Mouse (Mus musculus) myocyte (in vitro differentiated cells): Measurements from ENCODE around the gene Atp5h. TPM values are rescaled to one million over a fixed set of nuclear protein-coding genes. Genes with fewer than 3 reads are reported as not detected.

Source experiments
- H3K27me3 ChIP-seq: one replicate; pipeline ENCODE4 v1.6.1; 2011; ENCODE audit not compliant: control insufficient read depth, insufficient read depth, insufficient read length
- H3K36me3 ChIP-seq: one replicate; pipeline ENCODE4 v1.6.1; 2011; ENCODE audit not compliant: control insufficient read depth, insufficient read depth
- H3K4me2 ChIP-seq: one replicate; pipeline ENCODE4 v1.6.1; 2011; ENCODE audit warnings: low read depth, control low read depth
- H3K4me3 ChIP-seq: one replicate; pipeline ENCODE4 v1.5.1; 2011; ENCODE audit warnings: mild to moderate bottlenecking, control low read depth, moderate library complexity
- H3K79me2 ChIP-seq: one replicate; pipeline ENCODE4 v1.6.1; 2011; ENCODE audit not compliant: control insufficient read depth, insufficient read depth
- H3ac ChIP-seq: one replicate; pipeline ENCODE4 v1.6.1; 2011; ENCODE audit not compliant: control insufficient read depth, insufficient read length
- CEBPB ChIP-seq: IDR thresholded peaks from 2 replicates; pipeline ENCODE4 v1.6.1; 2011; ENCODE audit warnings: mild to moderate bottlenecking, moderate library complexity; ENCODE audit not compliant: poor library complexity, insufficient read depth, severe bottlenecking
- E2F4 ChIP-seq: IDR thresholded peaks from one replicate; pipeline ENCODE4 v1.6.1; 2011; ENCODE audit warnings: mild to moderate bottlenecking, control low read depth, moderate library complexity; ENCODE audit not compliant: insufficient read depth
- MAX ChIP-seq: IDR thresholded peaks from one replicate; pipeline ENCODE4 v1.6.1; 2011; ENCODE audit warnings: low read depth, mild to moderate bottlenecking, control low read depth
- MYOD1 ChIP-seq, 3 experiments: IDR thresholded peaks; one replicate each; pipeline ENCODE4 v1.6.1; 2011; ENCODE audit warnings: control low read depth in 2 of 3, low read depth in 2 of 3, mild to moderate bottlenecking in 2 of 3, moderate library complexity in 1 of 3; ENCODE audit not compliant: insufficient read length in 2 of 3, control insufficient read depth in 1 of 3
- MYOG ChIP-seq, 3 experiments: IDR thresholded peaks; one replicate each; pipeline ENCODE4 v1.6.1; 2011; ENCODE audit warnings: control low read depth in 2 of 3, low read depth in 2 of 3, mild to moderate bottlenecking in 2 of 3; ENCODE audit not compliant: insufficient read length in 2 of 3, control insufficient read depth in 1 of 3, insufficient read depth in 1 of 3
- POLR2A ChIP-seq: IDR thresholded peaks from one replicate; pipeline ENCODE4 v1.6.1; 2011; ENCODE audit warnings: low read depth, mild to moderate bottlenecking, control low read depth, moderate library complexity; ENCODE audit not compliant: insufficient read length
- POLR2AphosphoS2 ChIP-seq: IDR thresholded peaks from one replicate; pipeline ENCODE4 v1.6.1; 2011; ENCODE audit warnings: low read depth, control low read depth; ENCODE audit not compliant: insufficient read length
- REST ChIP-seq: IDR thresholded peaks from one replicate; pipeline ENCODE4 v1.6.1; 2011; ENCODE audit warnings: mild to moderate bottlenecking, control low read depth, moderate library complexity; ENCODE audit not compliant: insufficient read depth, insufficient read length
- SRF ChIP-seq: IDR thresholded peaks from one replicate; pipeline ENCODE4 v1.6.1; 2011; ENCODE audit warnings: low read depth; ENCODE audit not compliant: control insufficient read depth, insufficient read length
- TCF12 ChIP-seq: IDR thresholded peaks from one replicate; pipeline ENCODE4 v1.6.1; 2011; ENCODE audit warnings: mild to moderate bottlenecking, control low read depth; ENCODE audit not compliant: poor library complexity, insufficient read depth, severe bottlenecking
- TCF3 ChIP-seq: IDR thresholded peaks from one replicate; pipeline ENCODE4 v1.6.1; 2011; ENCODE audit warnings: low read depth, control low read depth; ENCODE audit not compliant: insufficient read length
- USF1 ChIP-seq: IDR thresholded peaks from one replicate; pipeline ENCODE4 v1.6.1; 2011; ENCODE audit warnings: low read depth, mild to moderate bottlenecking, control low read depth, moderate library complexity
- polyA plus RNA-seq: library from polyadenylated mRNA; unstranded; fragments of >200 nt; fragmentation: generic; extraction: Trizol; gene quantifications from one replicate; pipeline ENCODE4 v1.2.1, GENCODE M21; 2012; ENCODE audit warnings: missing spikeins

Atp5h gene
- polyA plus RNA-seq, 1 experiment = 693 TPM

- no peak overlapping the region for H3ac ChIP-seq
- H3K4me2 ChIP-seq = no peak overlapping the region
- H3K36me3 ChIP-seq = no peaks in the 10 kb centered on the region
- TF ChIP-seq USF1 (no peak), MYOG (IDR thresholded peaks at IDR 0.05; ENCODE audit: control insufficient read depth in 1 of 3, insufficient read depth in 1 of 3, insufficient read length in 2 of 3, low read depth in 2 of 3) (no peak), POLR2AphosphoS2 (no peak), SRF (no peak), TCF3 (no peak), E2F4 (no peak), MYOD1 (IDR thresholded peaks at IDR 0.05; ENCODE audit: control insufficient read depth in 1 of 3, insufficient read length in 2 of 3, low read depth in 2 of 3) (no peak), TCF12 (no peak), MAX (no peak)
- H3K79me2 ChIP-seq = no peaks in the 10 kb centered on the region
- no peak overlapping the region for H3K4me3 ChIP-seq
- H3K27me3 ChIP-seq = no peaks in the 10 kb centered on the region
Observed at GRCm38 (mm10) chr11:115372737-115373136, 47.0 kb downstream of the Atp5h start.

GRCm38 (mm10) chr11:115372015-115372414, 47.7 kb downstream of the Atp5h start:
- H3K4me2 ChIP-seq = no peak overlapping the region
- H3K79me2 ChIP-seq = no peaks in the 10 kb centered on the region
- H3K27me3 ChIP-seq = no peaks in the 10 kb centered on the region
- no peak overlapping the region for H3ac ChIP-seq
- TF ChIP-seq REST (no peak), TCF3 (no peak), POLR2A (no peak), MYOD1 (IDR thresholded peaks at IDR 0.05; ENCODE audit: control insufficient read depth in 1 of 3, insufficient read length in 2 of 3, low read depth in 2 of 3) (no peak)
- no peaks in the 10 kb centered on the region for H3K36me3 ChIP-seq
- no peak overlapping the region for H3K4me3 ChIP-seq

- no peak overlapping the region for H3K4me2 ChIP-seq
- no peaks in the 10 kb centered on the region for H3K27me3 ChIP-seq
- H3ac ChIP-seq = no peak overlapping the region
- no peak overlapping the region for H3K4me3 ChIP-seq
- peak in 1 of 3 experiments; percentile 37 for TF ChIP-seq MYOG (IDR thresholded peaks at IDR 0.05; ENCODE audit: control insufficient read depth in 1 of 3, insufficient read depth in 1 of 3, insufficient read length in 2 of 3, low read depth in 2 of 3)
- TF ChIP-seq SRF = no peak
- TF ChIP-seq MYOD1 (IDR thresholded peaks at IDR 0.05; ENCODE audit: control insufficient read depth in 1 of 3, insufficient read length in 2 of 3, low read depth in 2 of 3) = peak in 2 of 3 experiments; percentile 63 to 70
- no peaks in the 10 kb centered on the region for H3K36me3 ChIP-seq
- H3K79me2 ChIP-seq = no peaks in the 10 kb centered on the region
Observed at GRCm38 (mm10) chr11:115371354-115371753, 48.4 kb downstream of the Atp5h start.

GRCm38 (mm10) chr11:115370368-115370767, 49.4 kb downstream of the Atp5h start:
- TF ChIP-seq REST (no peak), TCF12 (no peak), POLR2AphosphoS2 (no peak), POLR2A (no peak), CEBPB (no peak), MYOG (IDR thresholded peaks at IDR 0.05; ENCODE audit: control insufficient read depth in 1 of 3, insufficient read depth in 1 of 3, insufficient read length in 2 of 3, low read depth in 2 of 3) (no peak), TCF3 (no peak), MYOD1 (IDR thresholded peaks at IDR 0.05; ENCODE audit: control insufficient read depth in 1 of 3, insufficient read length in 2 of 3, low read depth in 2 of 3) (no peak), E2F4 (no peak), USF1 (no peak)
- Histone ChIP-seq H3ac (no peak overlapping the region), H3K4me3 (no peak overlapping the region), H3K27me3 (no peaks in the 10 kb centered on the region), H3K36me3 (no peaks in the 10 kb centered on the region), H3K4me2 (no peak overlapping the region), H3K79me2 (peaks cover 4% of the 10 kb centered on the region)

- H3K4me2 ChIP-seq = peak within 1 kb of the TSS; percentile 70
- TF ChIP-seq MYOG (IDR thresholded peaks at IDR 0.05; ENCODE audit: control insufficient read depth in 1 of 3, insufficient read depth in 1 of 3, insufficient read length in 2 of 3, low read depth in 2 of 3) (peak; percentile 53 to 83 (median 74)), MYOD1 (IDR thresholded peaks at IDR 0.05; ENCODE audit: control insufficient read depth in 1 of 3, insufficient read length in 2 of 3, low read depth in 2 of 3) (peak in 2 of 3 experiments; percentile 84 to 87), USF1 (no peak), CEBPB (no peak), POLR2A (peak; percentile 93), POLR2AphosphoS2 (peak; percentile 84), SRF (peak; percentile 36)
- peak within 1 kb of the TSS; percentile 79 for H3K4me3 ChIP-seq
- peak within 1 kb of the TSS; percentile 41 for H3ac ChIP-seq
- H3K36me3 ChIP-seq = no peaks in the 10 kb centered on the region
- no peaks in the 10 kb centered on the region for H3K27me3 ChIP-seq
- H3K79me2 ChIP-seq = peaks cover 13% of the 10 kb centered on the region
Observed at GRCm38 (mm10) chr11:115367395-115367944, 52.3 kb downstream of the Atp5h start, which contains the start of gene Hid1. Gene Hid1, minus strand, starts transcription at chr11:115367756.
